Mouse (Mus musculus): ENCODE measurements around the gene Oxsm. TPM values are rescaled to one million over a fixed set of nuclear protein-coding genes. Genes with fewer than 3 reads are reported as not detected.

The Oxsm gene
- polyA plus RNA-seq, 1 experiment from 2014 or later = 2.1 TPM

DNA sequence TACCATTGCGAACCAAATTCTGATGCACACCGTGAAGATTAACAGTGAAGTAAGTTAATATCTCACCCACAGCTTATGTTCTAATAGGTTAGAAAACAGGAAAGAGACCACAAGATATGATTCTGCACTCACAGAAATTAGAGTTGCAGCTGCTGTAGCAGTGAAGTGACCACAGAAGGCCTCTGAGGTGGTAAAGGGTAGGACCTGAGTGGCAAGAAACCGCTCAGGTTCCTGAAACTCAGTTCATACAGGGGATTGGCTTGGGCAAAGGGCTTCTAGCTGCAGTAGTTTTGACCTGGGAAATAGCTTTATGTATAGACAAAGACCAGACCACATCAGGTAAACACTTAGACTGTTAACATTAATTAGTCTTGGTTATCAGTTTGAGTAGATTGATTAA lies 6.1 kb upstream of the Oxsm start:
- no peak overlapping the region for H3K9ac ChIP-seq
- ATAC-seq (replicated peaks) = no peak
- H3K4me3 ChIP-seq = no peak overlapping the region
- H3K27ac ChIP-seq = no peak overlapping the region
- H3K4me2 ChIP-seq = no peak overlapping the region
- H3K4me1 ChIP-seq = no peaks in the 10 kb centered on the region
- 97% methylated on average over 3 of the region's 3 CpGs for WGBS
- H3K27me3 ChIP-seq (replicated peaks) = no peaks in the 10 kb centered on the region
- no peaks in the 10 kb centered on the region for H3K9me3 ChIP-seq
- H3K36me3 ChIP-seq (replicated peaks) = 0 out of 2 replicates have a peak, but pooled peaks cover 10% of the 10 kb centered on the region

- Histone ChIP-seq H3K27me3 (replicated peaks) (no peaks in the 10 kb centered on the region), H3K4me2 (peak overlapping the region; percentile 77)
- WGBS = 63% methylated on average over 3 of the region's 3 CpGs
Observed at GRCm38 (mm10) chr14:16250099-16250498, 491 bp upstream of the Oxsm start.

DNA sequence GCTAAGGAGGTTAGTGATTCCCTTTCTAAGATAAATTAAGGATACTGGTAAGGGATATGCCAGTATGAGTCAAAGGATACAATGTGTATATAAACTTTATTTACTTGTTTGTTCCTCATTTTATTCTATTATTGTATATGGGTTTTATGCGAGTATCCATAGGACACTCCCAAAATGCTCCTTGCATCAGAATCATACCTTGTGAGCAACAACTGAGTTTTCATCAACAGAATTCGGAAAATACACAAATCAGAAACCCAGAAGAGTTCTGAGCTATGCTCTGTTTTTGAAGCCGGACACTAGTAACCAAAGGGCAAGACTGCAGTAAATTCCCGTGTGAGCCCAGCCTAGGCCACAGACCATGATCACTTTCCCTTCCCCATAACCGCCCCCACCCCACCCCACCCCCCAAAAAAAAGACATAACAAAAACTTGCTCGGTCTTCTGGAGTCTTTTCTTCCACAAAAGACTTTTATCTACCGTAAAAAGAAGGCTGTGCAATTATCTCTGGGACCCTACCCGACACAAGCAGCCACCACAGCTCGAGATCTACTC lies 928 bp downstream of the Oxsm start:
- ATAC-seq (replicated peaks) = peak; percentile 48
- Histone ChIP-seq H3K36me3 (replicated peaks) (no peaks in the 10 kb centered on the region), H3K27ac (peak overlapping the region; percentile 72; the same call in 1 of the 2 replicates), H3K4me2 (peak overlapping the region; percentile 77), H3K9me3 (no peaks in the 10 kb centered on the region), H3K4me1 (peaks cover 25% of the 10 kb centered on the region), H3K4me3 (peak overlapping the region; percentile 56), H3K27me3 (replicated peaks) (no peaks in the 10 kb centered on the region), H3K9ac (peak overlapping the region; percentile 64)
- 16% methylated on average over 9 of the region's 9 CpGs for WGBS

More at GRCm38 (mm10) chr14:16250099-16250498, 491 bp upstream of the Oxsm start:
- Histone ChIP-seq H3K4me3 (peak overlapping the region; percentile 56), H3K9ac (no peak overlapping the region; the same call in 1 of the 2 replicates), H3K9me3 (no peaks in the 10 kb centered on the region), H3K36me3 (replicated peaks) (0 out of 2 replicates have a peak, but pooled peaks cover under 1% of the 10 kb centered on the region), H3K27ac (no peak overlapping the region), H3K4me1 (peaks cover 17% of the 10 kb centered on the region)
- no peak for ATAC-seq (replicated peaks)

- H3K4me3 ChIP-seq = peak overlapping the region; percentile 56; the same call in 1 of the 2 replicates
- H3K36me3 ChIP-seq (replicated peaks) = no peaks in the 10 kb centered on the region
- 73% methylated on average over 3 of the region's 3 CpGs for WGBS
Observed at GRCm38 (mm10) chr14:16248135-16248534, 1.5 kb downstream of the Oxsm start.

GRCm38 (mm10) chr14:16246340-16246912 lies 3.2 kb downstream of the Oxsm start:
- no peak overlapping the region for H3K4me2 ChIP-seq
- ATAC-seq (replicated peaks) = no peak
- H3K4me1 ChIP-seq = peaks cover 36% of the 10 kb centered on the region
- H3K36me3 ChIP-seq (replicated peaks) = no peaks in the 10 kb centered on the region
- no peak overlapping the region for H3K27ac ChIP-seq
- H3K9me3 ChIP-seq = no peaks in the 10 kb centered on the region
- no peaks in the 10 kb centered on the region for H3K27me3 ChIP-seq (replicated peaks)
- WGBS = 85% methylated on average over 2 of the region's 2 CpGs
- H3K4me3 ChIP-seq = no peak overlapping the region
- no peak overlapping the region for H3K9ac ChIP-seq

More at GRCm38 (mm10) chr14:16248135-16248534, 1.5 kb downstream of the Oxsm start:
- Histone ChIP-seq H3K4me2 (no peak overlapping the region), H3K9me3 (no peaks in the 10 kb centered on the region), H3K4me1 (peaks cover 29% of the 10 kb centered on the region), H3K9ac (no peak overlapping the region), H3K27ac (no peak overlapping the region), H3K27me3 (replicated peaks) (no peaks in the 10 kb centered on the region)
- ATAC-seq (replicated peaks) = no peak

DNA sequence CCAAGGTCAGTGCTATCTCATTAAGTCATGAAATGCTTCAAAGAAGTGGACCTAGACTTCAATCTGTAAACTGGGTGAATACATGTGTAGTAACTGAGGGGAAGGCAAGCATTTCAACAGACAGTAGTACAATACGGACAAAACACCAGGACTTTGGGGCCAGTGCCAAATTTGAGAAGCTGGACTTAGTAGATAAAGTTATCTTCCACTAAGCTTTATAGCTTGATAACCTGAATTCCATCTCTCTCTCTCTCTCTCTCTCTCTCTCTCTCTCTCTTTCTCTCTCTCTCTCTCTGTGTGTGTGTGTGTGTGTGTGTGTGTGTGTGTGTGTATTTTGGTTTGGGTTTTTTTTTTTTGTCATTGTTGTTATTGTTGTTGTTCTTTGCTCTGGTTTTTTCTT lies 4.5 kb downstream of the Oxsm start:
- no peak for ATAC-seq (replicated peaks)
- WGBS = 79% methylated on average over 1 of the region's 1 CpGs

GRCm38 (mm10) chr14:16244370-16244769 lies 5.2 kb downstream of the Oxsm start:
- Histone ChIP-seq H3K36me3 (replicated peaks) (no peaks in the 10 kb centered on the region), H3K27ac (no peak overlapping the region), H3K4me1 (peaks cover 25% of the 10 kb centered on the region), H3K4me2 (no peak overlapping the region), H3K9ac (no peak overlapping the region), H3K27me3 (replicated peaks) (no peaks in the 10 kb centered on the region), H3K9me3 (no peaks in the 10 kb centered on the region), H3K4me3 (no peak overlapping the region)
- WGBS = 71% methylated on average over 2 of the region's 2 CpGs
- ATAC-seq (replicated peaks) = no peak

More for the DNA sequence above, 4.5 kb downstream of the Oxsm start:
- Histone ChIP-seq H3K9ac (no peak overlapping the region), H3K36me3 (replicated peaks) (no peaks in the 10 kb centered on the region), H3K9me3 (no peaks in the 10 kb centered on the region), H3K27ac (no peak overlapping the region), H3K4me1 (peaks cover 30% of the 10 kb centered on the region), H3K27me3 (replicated peaks) (no peaks in the 10 kb centered on the region), H3K4me2 (no peak overlapping the region), H3K4me3 (no peak overlapping the region)

- Histone ChIP-seq H3K9ac (peak overlapping the region; percentile 66), H3K4me2 (peak overlapping the region; percentile 64), H3K36me3 (replicated peaks) (no peaks in the 10 kb centered on the region), H3K27ac (peak overlapping the region; percentile 76), H3K4me1 (peaks cover 24% of the 10 kb centered on the region), H3K9me3 (no peaks in the 10 kb centered on the region), H3K4me3 (peak overlapping the region; percentile 63), H3K27me3 (replicated peaks) (no peaks in the 10 kb centered on the region)
- 19% methylated on average over 10 of the region's 10 CpGs for WGBS
- no peak for ATAC-seq (replicated peaks)
Observed at GRCm38 (mm10) chr14:16243603-16244209, 5.9 kb downstream of the Oxsm start.

DNA sequence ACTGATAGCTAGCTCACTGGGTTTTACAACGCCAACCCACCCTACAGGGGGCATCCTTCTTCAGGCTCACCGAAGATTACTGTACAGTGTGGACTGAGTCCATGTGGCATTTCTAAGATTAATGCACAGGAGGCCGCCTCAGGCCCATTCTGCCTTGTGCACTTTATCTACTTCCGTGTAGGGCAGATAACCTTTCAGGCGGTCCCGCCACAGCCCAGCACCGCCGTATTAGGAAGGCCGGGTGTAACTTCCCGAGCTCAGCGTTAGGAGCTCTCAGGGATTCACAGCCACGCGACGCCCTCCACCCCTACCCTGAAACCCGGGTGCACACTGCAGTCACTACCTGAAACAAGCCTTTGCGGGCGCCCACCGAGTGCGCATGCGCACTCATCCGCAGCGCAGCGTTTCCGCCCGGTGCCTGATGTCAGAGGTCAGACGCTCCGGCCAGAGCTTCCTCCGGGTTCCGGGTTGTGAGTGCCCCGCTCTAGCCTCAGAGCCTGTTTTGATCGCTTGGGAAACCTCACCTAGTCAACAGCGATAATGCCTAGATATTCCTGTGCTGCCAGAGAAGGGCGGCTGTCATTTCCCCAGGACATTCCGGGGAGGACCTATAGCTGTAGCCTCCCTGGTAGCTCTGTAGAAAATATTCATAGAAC lies 6.5 kb downstream of the Oxsm start:
- Histone ChIP-seq H3K9me3 (no peaks in the 10 kb centered on the region), H3K27me3 (replicated peaks) (no peaks in the 10 kb centered on the region), H3K4me3 (peak overlapping the region; percentile 63), H3K27ac (peak overlapping the region; percentile 76), H3K36me3 (replicated peaks) (no peaks in the 10 kb centered on the region), H3K4me2 (peak overlapping the region; percentile 64), H3K9ac (peak overlapping the region; percentile 66), H3K4me1 (peaks cover 19% of the 10 kb centered on the region)
- WGBS = 5% methylated on average over 34 of the region's 34 CpGs
- peak; percentile 94 for ATAC-seq (replicated peaks)

DNA sequence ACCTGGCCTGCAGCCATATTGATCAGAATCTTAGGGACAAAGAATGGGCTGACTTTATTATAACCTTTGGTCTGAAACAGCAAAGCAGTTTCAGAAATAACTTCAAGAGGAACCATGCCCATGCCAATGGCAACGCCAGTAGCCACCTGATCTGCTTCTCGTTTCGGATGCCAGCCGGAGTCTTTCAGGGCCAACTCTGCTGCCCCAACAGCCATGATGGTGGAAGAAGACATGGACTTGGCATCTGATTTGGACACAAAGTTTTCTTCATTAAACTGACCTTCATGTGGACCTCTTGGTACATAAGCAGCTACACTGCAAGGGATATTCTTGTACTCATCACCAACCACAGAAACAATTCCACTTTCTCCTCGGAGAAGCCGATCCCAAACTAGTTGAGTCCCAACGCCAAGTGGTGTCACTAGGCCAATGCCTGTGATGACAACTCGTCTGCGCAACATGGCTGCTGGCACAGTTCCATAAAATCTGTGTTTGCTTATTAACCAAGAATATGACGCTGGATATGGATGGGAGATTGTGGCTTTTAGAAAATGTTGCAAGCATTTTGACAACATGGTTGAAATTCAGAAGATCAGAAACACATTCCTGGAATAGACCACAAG lies 7.3 kb downstream of the Oxsm start:
- peak overlapping the region; percentile 64; the same call in 1 of the 2 replicates for H3K4me2 ChIP-seq
- no peak overlapping the region for H3K9ac ChIP-seq
- H3K9me3 ChIP-seq = no peaks in the 10 kb centered on the region
- no peaks in the 10 kb centered on the region for H3K27me3 ChIP-seq (replicated peaks)
- 96% methylated on average over 10 of the region's 10 CpGs for WGBS
- peaks cover 19% of the 10 kb centered on the region for H3K4me1 ChIP-seq
- no peaks in the 10 kb centered on the region for H3K36me3 ChIP-seq (replicated peaks)
- H3K4me3 ChIP-seq = peak overlapping the region; percentile 63; the same call in 1 of the 2 replicates
- no peak overlapping the region for H3K27ac ChIP-seq
- ATAC-seq (replicated peaks) = 0 out of 2 replicates have a peak, but pooled peaks have one; percentile 10

GRCm38 (mm10) chr14:16236466-16236865 lies 13.1 kb downstream of the Oxsm start:
- no peaks in the 10 kb centered on the region for H3K27me3 ChIP-seq (replicated peaks)
- H3K4me1 ChIP-seq = no peaks in the 10 kb centered on the region
- no peak overlapping the region for H3K27ac ChIP-seq
- no peak overlapping the region for H3K9ac ChIP-seq
- H3K4me3 ChIP-seq = no peak overlapping the region
- 66% methylated on average over 3 of the region's 3 CpGs for WGBS
- H3K9me3 ChIP-seq = no peaks in the 10 kb centered on the region
- H3K4me2 ChIP-seq = no peak overlapping the region
- ATAC-seq (replicated peaks) = no peak
- H3K36me3 ChIP-seq (replicated peaks) = no peaks in the 10 kb centered on the region

DNA sequence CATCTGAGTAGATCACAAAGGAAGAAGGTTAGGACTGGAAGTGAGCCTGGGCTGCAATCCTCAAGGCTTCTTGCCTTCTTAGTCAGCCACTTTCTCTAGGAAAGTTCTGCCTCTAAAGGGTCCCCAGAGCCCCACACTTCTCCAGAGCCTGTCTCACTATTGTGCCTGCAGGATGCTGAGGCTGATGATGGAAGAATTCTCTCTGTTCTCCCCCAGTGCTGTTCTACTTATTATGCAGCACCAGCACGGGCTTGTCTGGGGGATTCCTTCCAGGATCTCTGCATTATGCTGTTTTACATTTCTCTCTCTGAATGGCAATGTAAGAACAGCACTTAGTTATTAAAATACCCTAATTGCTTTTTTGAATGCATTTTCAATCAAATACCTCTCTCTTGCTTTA lies 16.1 kb downstream of the Oxsm start:
- 35% methylated on average over 1 of the region's 1 CpGs for WGBS
- no peak for ATAC-seq (replicated peaks)
- Histone ChIP-seq H3K4me1 (no peaks in the 10 kb centered on the region), H3K27ac (no peak overlapping the region), H3K36me3 (replicated peaks) (no peaks in the 10 kb centered on the region), H3K4me3 (no peak overlapping the region), H3K27me3 (replicated peaks) (no peaks in the 10 kb centered on the region), H3K4me2 (no peak overlapping the region), H3K9ac (no peak overlapping the region), H3K9me3 (no peaks in the 10 kb centered on the region)
